Mouse (Mus musculus): Measurements from ENCODE around the gene Gnaq. TPM values are rescaled to one million over a fixed set of nuclear protein-coding genes. Genes with fewer than 3 reads are reported as not detected.

Gnaq gene
- total and polyA plus RNA-seq, 2 experiments from 2014 or later, result 89.3 to 120 TPM

GRCm38 (mm10) chr19:16109901-16110300 lies 22.7 kb upstream of the Gnaq start:
- Histone ChIP-seq H3K4me1 (ENCODE audit: insufficient read depth, low read length) (no peaks in the 10 kb centered on the region), H3K27ac (ENCODE audit: low read depth, low read length) (no peak overlapping the region), H3K9me3 (ENCODE audit: low read length) (no peaks in the 10 kb centered on the region), H3K36me3 (ENCODE audit: insufficient read depth, low read length) (no peaks in the 10 kb centered on the region), H3K9ac (replicated peaks; ENCODE audit: low read length, poor library complexity, severe bottlenecking) (no peak overlapping the region), H3K4me2 (ENCODE audit: low read depth, low read length, poor library complexity, severe bottlenecking) (no peak overlapping the region), H3K4me3 (ENCODE audit: low read depth, low read length) (no peak overlapping the region), H3K27me3 (ENCODE audit: insufficient read depth, low read length) (no peaks in the 10 kb centered on the region)
- DNase-seq (ENCODE audit: low spot score) (no peak), ATAC-seq (ENCODE audit: low FRiP score) (no peak)
- no peak for TF ChIP-seq CTCF (IDR thresholded peaks at IDR 0.05)
- 84% methylated on average over 3 of the region's 3 CpGs for WGBS

- ATAC-seq (ENCODE audit: low FRiP score) (no peak), DNase-seq (ENCODE audit: low spot score) (no peak)
- Histone ChIP-seq H3K27ac (ENCODE audit: low read depth, low read length) (no peak overlapping the region), H3K36me3 (ENCODE audit: insufficient read depth, low read length) (no peaks in the 10 kb centered on the region), H3K4me1 (ENCODE audit: insufficient read depth, low read length) (no peaks in the 10 kb centered on the region), H3K4me2 (ENCODE audit: low read depth, low read length, poor library complexity, severe bottlenecking) (no peak overlapping the region), H3K9ac (replicated peaks; ENCODE audit: low read length, poor library complexity, severe bottlenecking) (no peak overlapping the region), H3K27me3 (ENCODE audit: insufficient read depth, low read length) (no peaks in the 10 kb centered on the region), H3K9me3 (ENCODE audit: low read length) (no peaks in the 10 kb centered on the region), H3K4me3 (ENCODE audit: low read depth, low read length) (no peak overlapping the region)
- WGBS, result 86% methylated on average over 3 of the region's 3 CpGs
- TF ChIP-seq CTCF (IDR thresholded peaks at IDR 0.05), result no peak
Measured at GRCm38 (mm10) chr19:16110670-16111069, 22.0 kb upstream of the Gnaq start.

- Histone ChIP-seq H3K36me3 (ENCODE audit: insufficient read depth, low read length) (no peaks in the 10 kb centered on the region), H3K9me3 (ENCODE audit: low read length) (no peaks in the 10 kb centered on the region), H3K4me1 (ENCODE audit: insufficient read depth, low read length) (no peaks in the 10 kb centered on the region), H3K9ac (replicated peaks; ENCODE audit: low read length, poor library complexity, severe bottlenecking) (no peak overlapping the region), H3K27me3 (ENCODE audit: insufficient read depth, low read length) (no peaks in the 10 kb centered on the region), H3K4me3 (ENCODE audit: low read depth, low read length) (no peak overlapping the region), H3K27ac (ENCODE audit: low read depth, low read length) (no peak overlapping the region), H3K4me2 (ENCODE audit: low read depth, low read length, poor library complexity, severe bottlenecking) (no peak overlapping the region)
- peak; percentile 82 for DNase-seq (ENCODE audit: low spot score)
- whole genome bisulfite sequencing, result 68% methylated on average over 1 of the region's 1 CpGs
- ATAC-seq (ENCODE audit: low FRiP score), result no peak
- TF ChIP-seq CTCF (IDR thresholded peaks at IDR 0.05), result no peak
Measured at GRCm38 (mm10) chr19:16113295-16113694, 19.3 kb upstream of the Gnaq start.

- no peak overlapping the region for H3K4me2 ChIP-seq (ENCODE audit: low read depth, low read length, poor library complexity, severe bottlenecking)
- H3K36me3 ChIP-seq (ENCODE audit: insufficient read depth, low read length), result no peaks in the 10 kb centered on the region
- no peaks in the 10 kb centered on the region for H3K27me3 ChIP-seq (ENCODE audit: insufficient read depth, low read length)
- no peak overlapping the region for H3K27ac ChIP-seq (ENCODE audit: low read depth, low read length)
- 73% methylated on average over 4 of the region's 4 CpGs for WGBS
- no peak for ATAC-seq (ENCODE audit: low FRiP score)
- DNase-seq (ENCODE audit: low spot score), result no peak
- no peaks in the 10 kb centered on the region for H3K9me3 ChIP-seq (ENCODE audit: low read length)
- no peaks in the 10 kb centered on the region for H3K4me1 ChIP-seq (ENCODE audit: insufficient read depth, low read length)
- TF ChIP-seq CTCF (IDR thresholded peaks at IDR 0.05), result no peak
- H3K4me3 ChIP-seq (ENCODE audit: low read depth, low read length), result no peak overlapping the region
- no peak overlapping the region for H3K9ac ChIP-seq (replicated peaks; ENCODE audit: low read length, poor library complexity, severe bottlenecking)
Measured at GRCm38 (mm10) chr19:16118421-16118820, 14.2 kb upstream of the Gnaq start.

- no peaks in the 10 kb centered on the region for H3K27me3 ChIP-seq (ENCODE audit: insufficient read depth, low read length)
- ATAC-seq (ENCODE audit: low FRiP score) (no peak), DNase-seq (ENCODE audit: low spot score) (no peak)
- H3K9me3 ChIP-seq (ENCODE audit: low read length), result no peaks in the 10 kb centered on the region
- H3K4me1 ChIP-seq (ENCODE audit: insufficient read depth, low read length), result no peaks in the 10 kb centered on the region
- H3K36me3 ChIP-seq (ENCODE audit: insufficient read depth, low read length), result no peaks in the 10 kb centered on the region
- H3K4me3 ChIP-seq (ENCODE audit: low read depth, low read length), result no peak overlapping the region
- no peak for TF ChIP-seq CTCF (IDR thresholded peaks at IDR 0.05)
- 10% methylated on average over 2 of the region's 2 CpGs for WGBS
- H3K27ac ChIP-seq (ENCODE audit: low read depth, low read length), result no peak overlapping the region
- H3K9ac ChIP-seq (replicated peaks; ENCODE audit: low read length, poor library complexity, severe bottlenecking), result no peak overlapping the region
- H3K4me2 ChIP-seq (ENCODE audit: low read depth, low read length, poor library complexity, severe bottlenecking), result no peak overlapping the region
Measured at GRCm38 (mm10) chr19:16121301-16121700, 11.3 kb upstream of the Gnaq start.

GRCm38 (mm10) chr19:16128715-16129114 lies 3.9 kb upstream of the Gnaq start:
- WGBS, result 52% methylated on average over 5 of the region's 5 CpGs
- TF ChIP-seq CTCF (IDR thresholded peaks at IDR 0.05), result peak; percentile 48
- H3K27ac ChIP-seq (ENCODE audit: low read depth, low read length), result no peak overlapping the region
- H3K9me3 ChIP-seq (ENCODE audit: low read length), result no peaks in the 10 kb centered on the region
- ATAC-seq (ENCODE audit: low FRiP score), result no peak
- no peaks in the 10 kb centered on the region for H3K36me3 ChIP-seq (ENCODE audit: insufficient read depth, low read length)
- no peak overlapping the region for H3K4me2 ChIP-seq (ENCODE audit: low read depth, low read length, poor library complexity, severe bottlenecking)
- H3K4me3 ChIP-seq (ENCODE audit: low read depth, low read length), result no peak overlapping the region
- no peaks in the 10 kb centered on the region for H3K27me3 ChIP-seq (ENCODE audit: insufficient read depth, low read length)
- no peak for DNase-seq (ENCODE audit: low spot score)
- no peaks in the 10 kb centered on the region for H3K4me1 ChIP-seq (ENCODE audit: insufficient read depth, low read length)
- no peak overlapping the region for H3K9ac ChIP-seq (replicated peaks; ENCODE audit: low read length, poor library complexity, severe bottlenecking)

Data from midbrain, postnatal 0 days (tissue).